Mouse (Mus musculus): ENCODE data around the gene Stx17.
A peak's percentile ranks its signal among the peaks of the same experiment; 100 is the strongest.

Gene Stx17

GRCm38 (mm10) chr4:48124773-48125469 lies at the start of gene Stx17:
Gene Stx17, plus strand, starts transcription at chr4:48124915.
- DNase-seq, result peak; percentile 93

GRCm38 (mm10) chr4:48076693-48077471 lies 47.8 kb upstream of the Stx17 start:
- DNase-seq, result peak; percentile 57

GRCm38 (mm10) chr4:48078213-48078612 lies 46.5 kb upstream of the Stx17 start:
- DNase-seq, result no peak

- DNase-seq, result no peak
These were observed 45.3 kb upstream of the Stx17 start for GRCm38 (mm10) chr4:48079285-48080039.

- DNase-seq, result no peak
These were observed 41.3 kb upstream of the Stx17 start for GRCm38 (mm10) chr4:48083452-48083851.

GRCm38 (mm10) chr4:48086609-48087008 lies 38.1 kb upstream of the Stx17 start:
- DNase-seq, result no peak

- DNase-seq, result no peak
These were observed 37.2 kb upstream of the Stx17 start for GRCm38 (mm10) chr4:48087497-48087896.

- DNase-seq, result no peak
These were observed 31.5 kb upstream of the Stx17 start for GRCm38 (mm10) chr4:48093221-48093620.

GRCm38 (mm10) chr4:48100217-48100616 lies 24.5 kb upstream of the Stx17 start:
- DNase-seq, result no peak

GRCm38 (mm10) chr4:48101981-48102380 lies 22.7 kb upstream of the Stx17 start:
- DNase-seq, result no peak

GRCm38 (mm10) chr4:48105387-48105786 lies 19.3 kb upstream of the Stx17 start:
- DNase-seq, result no peak

- no peak for DNase-seq
These were observed 17.6 kb upstream of the Stx17 start for GRCm38 (mm10) chr4:48107086-48107485.

- DNase-seq, result no peak
These were observed 16.1 kb upstream of the Stx17 start for GRCm38 (mm10) chr4:48108591-48108990.

- no peak for DNase-seq
These were observed 14.4 kb upstream of the Stx17 start for GRCm38 (mm10) chr4:48110331-48110730.

- peak; percentile 35 for DNase-seq
These were observed 8.5 kb upstream of the Stx17 start for GRCm38 (mm10) chr4:48116191-48116590.

GRCm38 (mm10) chr4:48124416-48124772 lies 321 bp upstream of the Stx17 start:
- no peak for DNase-seq

- no peak for DNase-seq
These were observed 5.6 kb downstream of the Stx17 start for GRCm38 (mm10) chr4:48130314-48130713.

- no peak for DNase-seq
These were observed 6.9 kb downstream of the Stx17 start for GRCm38 (mm10) chr4:48131606-48132005.

- no peak for DNase-seq
These were observed 8.0 kb downstream of the Stx17 start for GRCm38 (mm10) chr4:48132721-48133120.

- no peak for DNase-seq
These were observed 24.8 kb downstream of the Stx17 start for GRCm38 (mm10) chr4:48149492-48149891.

- no peak for DNase-seq
These were observed 28.5 kb downstream of the Stx17 start for GRCm38 (mm10) chr4:48153229-48153628.

- no peak for DNase-seq
These were observed 31.1 kb downstream of the Stx17 start for GRCm38 (mm10) chr4:48155864-48156263.

GRCm38 (mm10) chr4:48160386-48160785 lies 35.7 kb downstream of the Stx17 start:
- no peak for DNase-seq

GRCm38 (mm10) chr4:48163851-48164250 lies 39.1 kb downstream of the Stx17 start:
- no peak for DNase-seq
